Mouse (Mus musculus) MEL (cell line): ENCODE results near the gene Frs3.

ENCODE experiments used
- BHLHE40 ChIP-seq: IDR thresholded peaks from 2 replicates; pipeline ENCODE4 v1.6.1; 2012; ENCODE audit warnings: low read depth, mild to moderate bottlenecking, inconsistent platforms, low read length, improper control_type of control experiment, borderline replicate concordance
- CTCF ChIP-seq, 3 experiments: IDR thresholded peaks in 2 of 3; conservative IDR thresholded peaks in 1 of 3; 2 replicates each; pipeline ENCODE4 v1.5.1; 2011 to 2012; ENCODE audit warnings: low read length in 3 of 3, low read depth in 2 of 3, mild to moderate bottlenecking in 2 of 3, improper control_type of control experiment in 1 of 3, inconsistent platforms in 1 of 3, mixed read lengths in 1 of 3, moderate library complexity in 1 of 3; ENCODE audit not compliant: control insufficient read depth in 1 of 3, insufficient read depth in 1 of 3, poor library complexity in 1 of 3, severe bottlenecking in 1 of 3

DNA sequence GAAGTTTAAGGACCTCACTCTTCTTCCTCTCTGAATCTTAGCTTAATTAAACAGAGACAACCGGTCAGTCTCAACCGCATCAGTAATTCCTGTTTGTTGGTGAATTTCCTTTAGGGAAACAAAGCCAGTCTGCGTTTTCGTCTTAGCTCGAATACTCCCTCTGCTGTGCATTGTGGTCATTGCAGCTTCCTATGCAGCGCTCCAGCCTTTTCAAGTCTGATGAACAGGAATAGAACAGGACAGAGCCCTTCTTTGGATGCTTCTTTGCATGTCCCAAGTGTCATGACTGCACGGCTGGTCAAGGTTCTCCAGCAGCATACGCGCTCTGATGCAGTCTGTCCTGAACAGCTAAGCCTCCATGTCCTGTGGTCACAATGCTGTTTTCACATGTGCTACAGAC, 12.2 kb upstream of the Frs3 start:
- TF ChIP-seq BHLHE40 (no peak), CTCF (IDR thresholded peaks at IDR 0.05 in 2 of 3, conservative IDR thresholded peaks at IDR 0.05 in 1 of 3; ENCODE audit: control insufficient read depth in 1 of 3, insufficient read depth in 1 of 3, low read depth in 2 of 3, low read length in 3 of 3, poor library complexity in 1 of 3, severe bottlenecking in 1 of 3) (peak; percentile 59 to 78 (median 75))
